Mouse (Mus musculus) MEL (cell line): ENCODE data around the gene Thada.

Source experiments
- CTCF ChIP-seq, 3 experiments: IDR thresholded peaks in 2 of 3; conservative IDR thresholded peaks in 1 of 3; 2 replicates each; pipeline ENCODE4 v1.5.1; 2011 to 2012; ENCODE audit warnings: low read length in 3 of 3, low read depth in 2 of 3, mild to moderate bottlenecking in 2 of 3, improper control_type of control experiment in 1 of 3, inconsistent platforms in 1 of 3, mixed read lengths in 1 of 3, moderate library complexity in 1 of 3; ENCODE audit not compliant: control insufficient read depth in 1 of 3, insufficient read depth in 1 of 3, poor library complexity in 1 of 3, severe bottlenecking in 1 of 3
- ELF1 ChIP-seq: IDR thresholded peaks from 2 replicates; pipeline ENCODE4 v1.6.1; 2014; ENCODE audit warnings: low read depth, mild to moderate bottlenecking, inconsistent platforms, low read length, improper control_type of control experiment, moderate library complexity
- NELFE ChIP-seq: IDR thresholded peaks from 2 replicates; pipeline ENCODE4 v1.6.1; 2011; ENCODE audit warnings: low read depth, low read length, improper control_type of control experiment
- RCOR1 ChIP-seq: IDR thresholded peaks from 2 replicates; pipeline ENCODE4 v1.6.1; 2012; ENCODE audit warnings: low read depth, mild to moderate bottlenecking, inconsistent platforms, low read length, improper control_type of control experiment
- TAL1 ChIP-seq: IDR thresholded peaks from 2 replicates; pipeline ENCODE4 v1.6.1; 2012; ENCODE audit warnings: mild to moderate bottlenecking, inconsistent platforms, low read length, moderate library complexity, mixed read lengths
- USF1 ChIP-seq: IDR thresholded peaks from 2 replicates; pipeline ENCODE4 v1.6.1; 2014; ENCODE audit warnings: low read depth, mild to moderate bottlenecking, inconsistent platforms, low read length, improper control_type of control experiment, moderate library complexity

- TF ChIP-seq CTCF (IDR thresholded peaks at IDR 0.05 in 2 of 3, conservative IDR thresholded peaks at IDR 0.05 in 1 of 3; ENCODE audit: control insufficient read depth in 1 of 3, insufficient read depth in 1 of 3, low read depth in 2 of 3, low read length in 3 of 3, poor library complexity in 1 of 3, severe bottlenecking in 1 of 3) (no peak), ELF1 (no peak), RCOR1 (no peak), TAL1 (no peak), USF1 (no peak), NELFE (no peak)
Observed at GRCm38 (mm10) chr17:84235399-84235928, 230.5 kb downstream of the Thada start.
